Mouse (Mus musculus) heart, embryonic 15.5 days (tissue): ENCODE results near the gene Olfr745. TPM values are rescaled to one million over a fixed set of nuclear protein-coding genes. Genes with fewer than 3 reads are reported as not detected.

Experiments used
- ATAC-seq: fragments of 200-750 bp; cut with Nextera tagmentation; replicated peaks from 2 replicates; pipeline ENCODE4 v1.8.0; 2017; ENCODE audit warnings: low read depth, moderate TSS enrichment; ENCODE audit not compliant: insufficient number of reproducible peaks, insufficient read depth, low FRiP score
- H3K27ac ChIP-seq: fragments of 300-500 bp; sonication (generic); 2 replicates; pipeline ENCODE4 v1.5.1; 2015; ENCODE audit warnings: mild to moderate bottlenecking, inconsistent platforms
- H3K27me3 ChIP-seq: fragments of 300-500 bp; sonication (generic); 2 replicates; pipeline ENCODE4 v1.6.1; 2015; ENCODE audit warnings: inconsistent platforms
- H3K36me3 ChIP-seq: fragments of 300-500 bp; sonication (generic); 2 replicates; pipeline ENCODE4 v1.6.1; 2015; ENCODE audit warnings: mild to moderate bottlenecking, inconsistent platforms
- H3K4me1 ChIP-seq: fragments of 300-500 bp; sonication (generic); replicated peaks from 2 replicates; pipeline ENCODE4 v1.6.1; 2015; ENCODE audit warnings: inconsistent platforms
- H3K4me2 ChIP-seq: fragments of 300-500 bp; sonication (generic); 2 replicates; pipeline ENCODE4 v1.6.1; 2015; ENCODE audit warnings: inconsistent platforms, mild to moderate bottlenecking, moderate library complexity
- H3K4me3 ChIP-seq: fragments of 300-500 bp; sonication (generic); 2 replicates; pipeline ENCODE4 v1.5.1; 2015; ENCODE audit warnings: mild to moderate bottlenecking, inconsistent platforms
- H3K9ac ChIP-seq: fragments of 300-500 bp; sonication (generic); 2 replicates; pipeline ENCODE4 v1.6.1; 2015; ENCODE audit warnings: mild to moderate bottlenecking, inconsistent platforms
- H3K9me3 ChIP-seq: fragments of 300-500 bp; sonication (generic); replicated peaks from 2 replicates; pipeline ENCODE4 v1.6.1; 2016; ENCODE audit warnings: inconsistent platforms
- WGBS: fragments of 180-500 bp; shearing (Covaris S2); methylation state at CpG from one replicate; pipeline ENCODE4 v1.1.7; 2015; ENCODE audit warnings: mixed read lengths; 5-methylcytosine and 5-hydroxymethylcytosine counted together
- polyA plus RNA-seq: library from polyadenylated mRNA; unstranded; fragments of >200 nt; fragmentation: Nextera tagmentation; extraction: Ambion mirVana; gene quantifications from 2 replicates; pipeline ENCODE4 v1.2.1, GENCODE M21; 2015

Gene Olfr745
- polyA plus RNA-seq: not detected in 2 replicates

DNA sequence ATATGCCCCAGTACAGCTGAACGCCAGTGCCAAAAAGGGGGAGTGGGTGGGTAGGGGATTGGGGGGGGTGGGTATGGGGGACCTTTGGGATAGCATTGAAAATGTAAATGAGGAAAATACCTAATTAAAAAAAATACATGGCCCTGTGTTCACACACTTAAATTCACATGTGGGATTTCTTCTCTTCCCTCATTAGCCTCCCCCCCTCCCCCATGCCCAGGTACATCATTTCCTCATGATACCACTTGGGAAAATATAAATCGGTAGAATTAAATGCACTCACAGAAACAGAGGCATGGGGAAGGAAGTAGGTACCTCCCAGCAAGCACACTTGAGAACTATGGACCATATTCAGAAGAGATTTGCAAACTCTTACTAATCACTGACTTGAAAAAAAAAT lies at the start of gene Olfr745:
Olfr745 (plus strand) TSS at position 301 of the 400 bp plus-strand sequence.
- ATAC-seq: no peak
- Histone ChIP-seq H3K9me3 (no peaks in the 10 kb centered on the region), H3K9ac (no peak within 1 kb of the TSS), H3K4me2 (no peak within 1 kb of the TSS), H3K4me3 (no peak within 1 kb of the TSS), H3K36me3 (no peaks in the 10 kb centered on the region), H3K4me1 (no peaks in the 10 kb centered on the region), H3K27me3 (no peaks in the 10 kb centered on the region), H3K27ac (no peak within 1 kb of the TSS)
- 70% methylated on average over 2 of the region's 2 CpGs for WGBS

DNA sequence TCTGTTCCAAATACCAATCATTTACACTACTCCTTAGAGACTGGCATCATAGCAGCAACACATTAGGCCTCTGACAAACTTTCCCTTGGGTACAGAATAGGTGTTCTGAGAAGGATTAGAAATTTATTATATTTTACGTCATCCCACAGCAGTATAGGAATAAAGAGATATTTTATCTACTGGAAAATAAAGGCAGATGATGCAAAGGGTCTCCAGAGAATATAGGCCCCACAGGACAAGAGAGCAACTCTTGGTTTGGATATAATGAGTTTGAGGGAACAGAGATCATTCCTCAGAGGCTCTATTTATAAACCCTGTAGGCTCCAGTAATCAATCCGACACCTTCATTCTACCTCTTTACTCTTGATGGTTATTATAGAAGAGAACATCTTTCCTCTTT lies 24.6 kb upstream of the Olfr745 start, which contains the start of gene Olfr744:
Olfr744 (plus strand) TSS at position 301 of the 400 bp plus-strand sequence.
- Histone ChIP-seq H3K9ac (no peak within 1 kb of the TSS), H3K9me3 (no peaks in the 10 kb centered on the region; the same call in 1 of the 2 replicates), H3K4me1 (no peaks in the 10 kb centered on the region), H3K36me3 (no peaks in the 10 kb centered on the region), H3K27ac (no peak within 1 kb of the TSS), H3K4me2 (no peak within 1 kb of the TSS), H3K4me3 (no peak within 1 kb of the TSS), H3K27me3 (no peaks in the 10 kb centered on the region)
- no peak for ATAC-seq
- WGBS: 77% methylated on average over 2 of the region's 2 CpGs

DNA sequence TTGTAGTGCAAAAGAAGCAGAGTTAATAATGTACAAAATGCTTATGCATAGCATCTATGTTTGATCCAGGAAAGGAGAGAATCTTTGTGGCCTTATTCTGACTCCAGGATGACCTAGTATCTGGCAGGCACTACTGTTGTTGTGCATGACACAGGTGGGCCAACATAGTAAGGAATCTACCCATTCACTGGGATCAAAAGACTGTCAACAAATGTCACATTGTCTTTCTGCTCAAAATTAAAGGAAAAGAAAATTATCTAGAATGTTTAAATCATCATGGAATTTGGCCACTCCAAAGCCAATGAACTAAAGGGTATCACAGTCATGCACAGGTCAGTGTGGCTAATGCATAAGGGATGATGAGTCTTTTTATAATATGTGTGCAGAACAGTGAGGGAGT lies 7.6 kb downstream of the Olfr745 start, which contains the start of gene Olfr746:
Olfr746 (plus strand) TSS at position 301 of the 400 bp plus-strand sequence.
- no peak for ATAC-seq
- no peaks in the 10 kb centered on the region for H3K27me3 ChIP-seq
- H3K9ac ChIP-seq: no peak within 1 kb of the TSS
- no peaks in the 10 kb centered on the region for H3K9me3 ChIP-seq
- no peak within 1 kb of the TSS for H3K4me2 ChIP-seq
- no peak within 1 kb of the TSS for H3K4me3 ChIP-seq
- no peaks in the 10 kb centered on the region for H3K36me3 ChIP-seq
- H3K27ac ChIP-seq: no peak within 1 kb of the TSS
- no peaks in the 10 kb centered on the region for H3K4me1 ChIP-seq

DNA sequence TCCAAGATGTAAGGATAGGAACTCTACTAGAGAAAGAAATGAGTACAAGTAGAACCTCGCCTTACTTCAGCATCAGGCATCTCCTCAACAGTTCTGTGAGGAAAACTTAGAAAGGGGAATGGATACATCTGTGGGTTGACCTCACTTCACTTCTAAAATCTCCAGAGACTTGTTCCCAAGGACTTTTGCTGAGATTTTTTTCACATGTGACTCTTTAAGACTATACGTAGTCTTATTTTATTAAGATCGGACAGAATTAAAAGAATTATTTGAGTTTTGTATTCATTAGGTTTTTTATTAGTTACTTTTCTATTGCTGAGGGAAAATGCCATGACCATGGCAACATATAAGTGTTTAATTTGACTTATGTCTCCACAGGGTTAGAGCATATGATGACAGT lies 53.9 kb downstream of the Olfr745 start, which contains the start of gene Olfr747:
Olfr747 (minus strand) TSS at position 101 of the 400 bp plus-strand sequence.
- ATAC-seq: no peak
- 80% methylated on average over 3 of the region's 3 CpGs for WGBS

More for the DNA sequence above, 53.9 kb downstream of the Olfr745 start, which contains the start of gene Olfr747:
- Histone ChIP-seq H3K9me3 (no peaks in the 10 kb centered on the region), H3K36me3 (no peaks in the 10 kb centered on the region), H3K4me1 (no peaks in the 10 kb centered on the region), H3K27ac (no peak within 1 kb of the TSS), H3K9ac (no peak within 1 kb of the TSS), H3K4me3 (no peak within 1 kb of the TSS), H3K4me2 (no peak within 1 kb of the TSS), H3K27me3 (no peaks in the 10 kb centered on the region)

Other genes with a start within 250 kb of the Olfr745 start
- gene Olfr738, start 231.8 kb upstream of the Olfr745 start, polyA plus RNA-seq: not detected in 2 replicates
- not detected in 2 replicates for gene Olfr739, start 220.8 kb upstream of the Olfr745 start, polyA plus RNA-seq
- gene Olfr740, start 193.8 kb upstream of the Olfr745 start, polyA plus RNA-seq: not detected in 2 replicates
- gene Olfr741, start 166.7 kb upstream of the Olfr745 start, polyA plus RNA-seq: not detected in 2 replicates
- gene Olfr742, start 135.8 kb upstream of the Olfr745 start, polyA plus RNA-seq: not detected in 2 replicates
- gene Olfr743, start 117.5 kb upstream of the Olfr745 start, polyA plus RNA-seq: not detected in 2 replicates
- not detected in 2 replicates for gene Olfr744, start 24.5 kb upstream of the Olfr745 start, polyA plus RNA-seq
- gene Olfr746, start 7.7 kb downstream of the Olfr745 start, polyA plus RNA-seq: not detected in 2 replicates
- gene Olfr747, start 53.8 kb downstream of the Olfr745 start, polyA plus RNA-seq: not detected in 2 replicates
- not detected in 2 replicates for gene Olfr748, start 68.0 kb downstream of the Olfr745 start, polyA plus RNA-seq
- gene Olfr749, start 105.7 kb downstream of the Olfr745 start, polyA plus RNA-seq: not detected in 2 replicates
- 42.5 and 49.2 TPM in 2 replicates for gene Ttc5, start 146.1 kb downstream of the Olfr745 start, polyA plus RNA-seq
- not detected in 2 replicates for gene Ccnb1ip1, start 168.3 kb downstream of the Olfr745 start, polyA plus RNA-seq
- 36.5 and 37.5 TPM in 2 replicates for gene Parp2, start 168.5 kb downstream of the Olfr745 start, polyA plus RNA-seq
- 4.8 and 6.7 TPM in 2 replicates for gene Tep1, start 231.2 kb downstream of the Olfr745 start, polyA plus RNA-seq